Mouse (Mus musculus): Measurements from ENCODE around the gene Rgn. TPM values are rescaled to one million over a fixed set of nuclear protein-coding genes. Genes with fewer than 3 reads are reported as not detected.

The Rgn gene
- polyA plus RNA-seq, 1 experiment from 2014 or later: 2.3 TPM

- peak overlapping the region; percentile 32; the same call in 1 of the 2 replicates for H3K9ac ChIP-seq (replicated peaks; ENCODE audit: low read depth)
- ATAC-seq: peak; percentile 83
- H3K36me3 ChIP-seq (ENCODE audit: insufficient read depth, low read length): no peaks in the 10 kb centered on the region
- no peaks in the 10 kb centered on the region for H3K9me3 ChIP-seq (ENCODE audit: low read length)
- H3K27me3 ChIP-seq (replicated peaks; ENCODE audit: insufficient read depth, low read length): no peaks in the 10 kb centered on the region
- no peak for TF ChIP-seq CTCF (IDR thresholded peaks at IDR 0.05)
- TF ChIP-seq EP300 (IDR thresholded peaks at IDR 0.05): no peak; the same call in 1 of the 2 replicates
- DNase-seq (ENCODE audit: low spot score): peak; percentile 50
- 19% methylated on average over 23 of the region's 24 CpGs for WGBS
- no peaks in the 10 kb centered on the region for H3K4me1 ChIP-seq (ENCODE audit: insufficient read depth, low read depth, low read length)
- peak overlapping the region; percentile 79 for H3K27ac ChIP-seq (ENCODE audit: low read length)
- peak overlapping the region; percentile 29 for H3K4me3 ChIP-seq (ENCODE audit: low read depth, low read length)
- H3K4me2 ChIP-seq (replicated peaks; ENCODE audit: low read depth, low read length): peak overlapping the region; percentile 57
These were observed 1.3 kb upstream of the Rgn start for GRCm38 (mm10) chrX:20548011-20548879.

- Histone ChIP-seq H3K27ac (ENCODE audit: low read length) (0 out of 2 replicates have a peak overlapping the region, but pooled peaks have one; percentile 26), H3K4me2 (replicated peaks; ENCODE audit: low read depth, low read length) (peak overlapping the region; percentile 57; the same call in 1 of the 2 replicates), H3K4me3 (ENCODE audit: low read depth, low read length) (no peak overlapping the region), H3K9me3 (ENCODE audit: low read length) (no peaks in the 10 kb centered on the region), H3K36me3 (ENCODE audit: insufficient read depth, low read length) (no peaks in the 10 kb centered on the region), H3K27me3 (replicated peaks; ENCODE audit: insufficient read depth, low read length) (no peaks in the 10 kb centered on the region), H3K9ac (replicated peaks; ENCODE audit: low read depth) (no peak overlapping the region), H3K4me1 (ENCODE audit: insufficient read depth, low read depth, low read length) (no peaks in the 10 kb centered on the region)
- WGBS: 42% methylated on average over 1 of the region's 1 CpGs
- TF ChIP-seq EP300 (IDR thresholded peaks at IDR 0.05) (no peak), CTCF (IDR thresholded peaks at IDR 0.05) (no peak)
- ATAC-seq (no peak), DNase-seq (ENCODE audit: low spot score) (no peak)
These were observed 627 bp upstream of the Rgn start for GRCm38 (mm10) chrX:20548880-20549440.

GRCm38 (mm10) chrX:20552199-20552598 lies 2.6 kb downstream of the Rgn start:
- no peaks in the 10 kb centered on the region for H3K9me3 ChIP-seq (ENCODE audit: low read length)
- no peaks in the 10 kb centered on the region for H3K4me1 ChIP-seq (ENCODE audit: insufficient read depth, low read depth, low read length)
- ATAC-seq (no peak), DNase-seq (ENCODE audit: low spot score) (no peak)
- no peak overlapping the region for H3K9ac ChIP-seq (replicated peaks; ENCODE audit: low read depth)
- H3K27me3 ChIP-seq (replicated peaks; ENCODE audit: insufficient read depth, low read length): no peaks in the 10 kb centered on the region
- no peak overlapping the region for H3K4me2 ChIP-seq (replicated peaks; ENCODE audit: low read depth, low read length)
- TF ChIP-seq EP300 (IDR thresholded peaks at IDR 0.05) (no peak), CTCF (IDR thresholded peaks at IDR 0.05) (no peak)
- no peak overlapping the region for H3K27ac ChIP-seq (ENCODE audit: low read length)
- 78% methylated on average over 2 of the region's 2 CpGs for WGBS
- no peaks in the 10 kb centered on the region for H3K36me3 ChIP-seq (ENCODE audit: insufficient read depth, low read length)
- H3K4me3 ChIP-seq (ENCODE audit: low read depth, low read length): no peak overlapping the region

GRCm38 (mm10) chrX:20561846-20562245 lies 12.3 kb downstream of the Rgn start:
- no peak overlapping the region for H3K4me2 ChIP-seq (replicated peaks; ENCODE audit: low read depth, low read length)
- H3K4me1 ChIP-seq (ENCODE audit: insufficient read depth, low read depth, low read length): no peaks in the 10 kb centered on the region
- H3K9ac ChIP-seq (replicated peaks; ENCODE audit: low read depth): no peak overlapping the region
- H3K9me3 ChIP-seq (ENCODE audit: low read length): no peaks in the 10 kb centered on the region
- ATAC-seq (no peak), DNase-seq (ENCODE audit: low spot score) (peak; percentile 33)
- H3K4me3 ChIP-seq (ENCODE audit: low read depth, low read length): no peak overlapping the region
- TF ChIP-seq CTCF (IDR thresholded peaks at IDR 0.05) (peak; percentile 60), EP300 (IDR thresholded peaks at IDR 0.05) (no peak)
- no peak overlapping the region for H3K27ac ChIP-seq (ENCODE audit: low read length)
- 32% methylated on average over 1 of the region's 1 CpGs for WGBS
- H3K27me3 ChIP-seq (replicated peaks; ENCODE audit: insufficient read depth, low read length): no peaks in the 10 kb centered on the region
- H3K36me3 ChIP-seq (ENCODE audit: insufficient read depth, low read length): no peaks in the 10 kb centered on the region

- no peak for DNase-seq (ENCODE audit: low spot score)
- no peaks in the 10 kb centered on the region for H3K36me3 ChIP-seq (ENCODE audit: insufficient read depth, low read length)
- TF ChIP-seq CTCF (IDR thresholded peaks at IDR 0.05) (no peak), EP300 (IDR thresholded peaks at IDR 0.05) (no peak)
- no peaks in the 10 kb centered on the region for H3K4me1 ChIP-seq (ENCODE audit: insufficient read depth, low read depth, low read length)
- no peak overlapping the region for H3K9ac ChIP-seq (replicated peaks; ENCODE audit: low read depth)
- no peaks in the 10 kb centered on the region for H3K27me3 ChIP-seq (replicated peaks; ENCODE audit: insufficient read depth, low read length)
- no peak overlapping the region for H3K4me3 ChIP-seq (ENCODE audit: low read depth, low read length)
- no peak for ATAC-seq
- WGBS: 64% methylated on average over 4 of the region's 4 CpGs
- no peak overlapping the region for H3K27ac ChIP-seq (ENCODE audit: low read length)
- H3K4me2 ChIP-seq (replicated peaks; ENCODE audit: low read depth, low read length): no peak overlapping the region
- H3K9me3 ChIP-seq (ENCODE audit: low read length): no peaks in the 10 kb centered on the region
These were observed 14.4 kb downstream of the Rgn start for GRCm38 (mm10) chrX:20563941-20564340.

- Histone ChIP-seq H3K4me3 (ENCODE audit: low read depth, low read length) (no peak overlapping the region), H3K4me1 (ENCODE audit: insufficient read depth, low read depth, low read length) (no peaks in the 10 kb centered on the region), H3K9ac (replicated peaks; ENCODE audit: low read depth) (no peak overlapping the region), H3K4me2 (replicated peaks; ENCODE audit: low read depth, low read length) (no peak overlapping the region), H3K9me3 (ENCODE audit: low read length) (no peaks in the 10 kb centered on the region), H3K27ac (ENCODE audit: low read length) (no peak overlapping the region), H3K36me3 (ENCODE audit: insufficient read depth, low read length) (no peaks in the 10 kb centered on the region), H3K27me3 (replicated peaks; ENCODE audit: insufficient read depth, low read length) (no peaks in the 10 kb centered on the region)
- WGBS: 46% methylated on average over 2 of the region's 2 CpGs
- peak; percentile 53 for DNase-seq (ENCODE audit: low spot score)
- ATAC-seq: peak; percentile 73
- TF ChIP-seq EP300 (IDR thresholded peaks at IDR 0.05): no peak
- no peak for TF ChIP-seq CTCF (IDR thresholded peaks at IDR 0.05)
These were observed 21.4 kb downstream of the Rgn start for GRCm38 (mm10) chrX:20571024-20571423.

Data from lung, postnatal 0 days (tissue).